Mouse (Mus musculus): ENCODE measurements around the gene Pla2r1. TPM values are rescaled to one million over a fixed set of nuclear protein-coding genes. Genes with fewer than 3 reads are reported as not detected.

Gene Pla2r1
- total RNA-seq (2023; ENCODE audit: inconsistent age), result not detected in 4 replicates

DNA sequence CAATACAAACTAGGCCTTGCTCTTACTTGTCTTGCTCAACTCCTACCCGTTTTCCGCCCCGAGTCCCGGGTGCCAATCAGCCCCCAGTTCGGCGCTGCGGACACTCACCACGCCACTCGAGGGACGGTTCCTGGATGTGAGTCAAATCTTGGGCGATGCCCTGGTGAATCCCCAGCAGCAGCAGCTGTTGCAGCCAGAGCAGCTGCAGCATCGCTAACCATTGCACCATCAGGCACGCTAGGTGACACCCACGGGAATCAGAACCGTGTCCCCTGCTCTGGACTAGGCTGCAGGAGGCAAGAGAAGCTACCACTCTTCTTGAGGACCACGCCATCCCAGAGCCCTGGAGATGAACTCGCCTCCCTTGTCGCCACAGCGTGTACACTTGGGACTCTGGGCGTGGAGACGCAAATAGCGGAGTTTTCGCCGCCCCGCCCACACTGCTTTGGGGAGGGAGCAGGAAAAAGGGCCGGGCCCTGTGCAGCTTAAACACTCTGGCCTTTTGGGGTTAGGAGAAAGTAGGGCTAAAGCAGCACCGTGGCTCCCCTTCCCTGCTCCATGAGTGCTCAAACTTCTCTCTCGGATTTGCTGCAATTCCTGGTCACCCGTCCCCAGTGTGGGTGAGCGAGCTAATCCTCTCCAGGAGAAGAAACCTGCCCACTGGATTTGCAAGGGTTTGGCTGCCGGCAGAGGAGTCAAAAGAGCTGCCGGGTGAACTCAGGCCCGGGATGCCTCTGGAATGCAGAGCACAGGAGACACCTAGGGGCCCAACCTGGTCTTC is at the start of gene Pla2r1:
Gene Pla2r1, minus strand, starts transcription at position 407 of the 781 bp plus-strand sequence.

DNA sequence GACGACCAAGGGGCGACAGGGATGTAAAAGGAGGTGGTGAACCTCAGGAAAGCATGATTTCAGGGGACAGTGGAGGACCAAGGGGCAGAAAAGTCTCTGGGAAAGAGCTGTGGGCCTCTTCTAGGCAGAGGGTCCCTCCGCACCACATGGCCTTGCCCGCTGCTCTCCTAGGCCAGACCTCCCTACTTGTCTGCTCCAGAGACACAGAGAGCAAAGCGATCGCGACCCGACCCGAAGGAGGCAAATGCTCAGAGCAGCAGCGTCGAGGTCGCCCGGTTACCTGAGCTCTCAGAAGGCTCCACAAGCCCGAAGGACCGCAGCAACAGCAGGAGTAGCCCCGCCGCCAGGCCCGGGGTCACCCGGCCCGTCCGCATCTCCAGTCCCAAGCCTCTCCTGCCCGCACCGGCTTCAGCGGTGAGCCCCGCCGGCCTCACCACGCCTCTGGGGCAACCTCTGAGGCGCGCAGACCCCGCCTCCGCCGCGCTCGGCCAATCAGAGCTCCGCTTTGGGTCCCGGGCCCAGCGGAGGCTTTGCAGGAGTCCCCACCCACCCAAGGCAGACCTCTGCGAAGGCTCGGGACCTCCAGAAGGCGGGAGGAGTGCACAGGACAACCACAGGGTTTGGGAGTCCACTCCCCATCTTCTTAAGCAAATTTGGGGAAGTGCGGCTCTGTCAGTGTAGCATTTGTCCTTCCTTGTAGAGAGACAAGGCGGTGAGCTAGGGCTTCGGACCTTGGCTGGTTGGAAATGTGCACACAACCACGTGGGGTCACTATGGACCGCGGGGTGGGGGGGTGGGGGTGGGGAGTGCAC is 170.0 kb downstream of the Pla2r1 start, which contains the start of gene Ly75:
Gene Ly75, minus strand, starts transcription at position 446 of the 812 bp plus-strand sequence.

Other genes starting within 250 kb of the Pla2r1 start
- gene Ly75, start 170.0 kb downstream of the Pla2r1 start, total RNA-seq (2023; ENCODE audit: inconsistent age), result 6.6 to 8.1 TPM (median 7.1 TPM) in 4 replicates
- gene Itgb6, start 169.3 kb upstream of the Pla2r1 start, total RNA-seq (2023; ENCODE audit: inconsistent age), result not detected in 4 replicates

All from B cell, adult (primary cell).